Mouse (Mus musculus) granulocyte monocyte progenitor cell, adult 5-6 weeks (primary cell): ENCODE data around the gene Lmo7. TPM values are rescaled to one million over a fixed set of nuclear protein-coding genes. Genes with fewer than 3 reads are reported as not detected.

ENCODE experiments used
- ATAC-seq: replicated peaks from 2 replicates; pipeline ENCODE4 v1.8.0; 2016; ENCODE audit warnings: mild to moderate bottlenecking, moderate TSS enrichment, inconsistent platforms; ENCODE audit not compliant: poor library complexity, severe bottlenecking
- total RNA-seq, 2 experiments: library from RNA; stranded (forward) in 1 of 2; stranded (reverse) in 1 of 2; fragments of 200-712, 200-1000 nt in 1 of 2; fragments of >200 nt in 1 of 2; fragmentation: Nextera tagmentation in 1 of 2; gene quantifications; 2 replicates each; pipeline ENCODE4 v1.2.3; 2014 to 2017

The Lmo7 gene
- total RNA-seq, 2 experiments from 2014 or later = 0.57 TPM; not detected in 1

DNA sequence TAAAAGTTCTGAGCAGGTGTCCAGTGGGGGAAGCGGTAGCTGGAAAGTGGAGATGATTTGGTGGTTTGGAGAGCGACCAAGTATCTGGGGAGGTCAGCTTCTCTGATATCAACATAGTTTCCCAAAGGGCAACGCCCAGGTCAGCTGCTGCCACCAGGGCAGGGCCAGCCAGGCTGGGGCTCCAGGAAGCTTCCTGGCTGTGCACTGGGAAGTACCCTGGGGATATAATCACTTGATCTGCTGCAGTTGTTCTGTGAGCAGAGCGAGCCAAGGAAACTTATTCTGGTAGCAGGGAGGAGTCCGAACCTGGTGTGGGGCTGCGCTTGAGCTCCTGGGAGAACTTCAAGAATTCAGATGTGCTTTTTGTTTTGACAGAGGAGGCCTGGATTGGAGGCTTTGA lies 139.4 kb downstream of the Lmo7 start:
- no peak for ATAC-seq

DNA sequence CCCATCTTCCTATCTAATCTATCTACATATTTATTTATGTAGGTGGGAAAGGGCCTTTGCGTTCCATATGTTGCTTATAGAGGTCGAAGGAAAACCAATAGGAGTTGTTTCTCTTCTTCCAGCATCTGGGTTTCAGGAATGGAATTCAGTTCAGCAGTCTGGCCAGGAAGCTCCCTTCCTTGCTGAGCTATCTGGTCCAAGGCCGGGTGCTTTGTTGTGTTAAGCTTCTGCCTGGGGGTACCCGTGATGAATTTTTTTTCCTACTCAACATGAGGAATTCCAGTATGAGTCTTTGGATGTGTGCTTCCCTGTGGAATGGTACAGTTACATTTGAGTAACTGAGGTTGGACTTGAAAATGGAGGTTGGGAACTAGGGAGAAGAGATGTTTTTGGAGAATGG lies 139.9 kb downstream of the Lmo7 start:
- no peak for ATAC-seq

- ATAC-seq = no peak
Measured at GRCm38 (mm10) chr14:101870171-101870902, 140.6 kb downstream of the Lmo7 start.

GRCm38 (mm10) chr14:101872846-101873245 lies 143.1 kb downstream of the Lmo7 start:
- no peak for ATAC-seq

GRCm38 (mm10) chr14:101878346-101879049 lies 148.7 kb downstream of the Lmo7 start:
- ATAC-seq = no peak

- peak; percentile 30; the same call in 1 of the 2 replicates for ATAC-seq
Measured at GRCm38 (mm10) chr14:101879050-101879694, 149.4 kb downstream of the Lmo7 start.

GRCm38 (mm10) chr14:101882966-101883365 lies 153.2 kb downstream of the Lmo7 start:
- ATAC-seq = peak; percentile 90

DNA sequence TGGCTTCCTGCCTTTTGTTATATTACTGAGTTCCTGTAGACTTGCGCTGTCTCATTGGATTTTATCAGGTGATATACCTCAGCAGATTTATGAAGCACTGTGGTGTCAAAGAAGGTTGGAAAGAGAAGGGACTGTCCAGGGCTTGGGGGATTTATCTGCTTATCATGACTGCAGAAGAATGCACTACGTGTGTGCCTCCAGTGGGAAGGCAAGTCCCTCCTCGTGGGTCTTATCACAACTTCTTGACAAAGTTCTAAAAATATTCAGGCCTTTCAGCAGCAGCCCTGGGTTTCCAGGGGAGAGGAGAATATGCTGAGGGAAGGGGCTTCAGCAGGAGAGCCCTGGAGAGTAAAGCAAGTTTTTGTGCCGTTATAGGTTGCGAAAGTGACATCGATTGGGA lies 154.0 kb downstream of the Lmo7 start:
- ATAC-seq = no peak

DNA sequence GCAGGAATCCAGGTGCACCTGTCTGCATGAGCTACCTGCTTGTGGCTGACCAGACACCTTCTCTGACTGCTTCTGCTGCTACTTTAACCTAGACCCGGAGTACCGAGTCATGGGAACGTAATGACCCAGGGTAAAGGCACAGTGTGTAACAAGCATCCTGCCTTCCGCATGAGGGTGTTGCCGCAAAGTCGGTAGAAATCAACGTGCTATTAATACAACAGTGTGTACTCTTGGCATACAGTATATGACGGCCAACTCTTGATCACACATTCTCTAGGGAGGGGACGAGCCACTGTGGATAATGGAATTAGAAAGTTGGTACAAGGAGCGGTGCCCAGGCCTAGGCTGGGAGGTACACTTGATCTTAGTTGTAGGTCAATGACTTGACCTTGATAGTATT lies 156.6 kb downstream of the Lmo7 start:
- ATAC-seq = no peak

DNA sequence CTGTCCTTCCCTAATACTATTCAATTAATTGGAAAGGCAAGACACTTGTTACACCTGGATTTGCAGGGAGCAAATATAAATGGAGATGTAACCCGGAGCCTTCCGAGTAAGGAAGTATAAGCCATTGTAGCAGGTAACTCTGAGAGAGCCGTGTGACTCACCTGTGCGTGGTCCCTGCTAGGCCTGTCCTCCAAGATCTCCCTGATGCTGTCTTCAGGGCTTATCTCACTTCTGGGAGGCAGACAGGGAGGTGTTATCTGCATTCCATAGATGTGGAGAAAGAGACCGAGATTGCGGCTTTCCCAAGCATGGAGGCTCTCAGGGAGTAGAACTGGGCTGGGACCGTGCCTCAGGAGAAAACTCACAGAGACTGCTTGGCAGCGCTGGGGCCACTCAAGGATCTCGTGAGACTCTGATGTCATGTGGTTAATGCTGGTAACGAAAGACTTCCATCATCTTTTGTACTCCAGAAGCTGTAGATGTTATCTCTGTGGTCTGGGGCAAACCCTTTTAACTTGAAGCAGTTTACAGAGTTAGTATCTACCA lies 162.2 kb downstream of the Lmo7 start:
- no peak for ATAC-seq

- ATAC-seq = no peak
Measured at GRCm38 (mm10) chr14:101892496-101892895, 162.7 kb downstream of the Lmo7 start.

GRCm38 (mm10) chr14:101893215-101893614 lies 163.5 kb downstream of the Lmo7 start:
- ATAC-seq = no peak

DNA sequence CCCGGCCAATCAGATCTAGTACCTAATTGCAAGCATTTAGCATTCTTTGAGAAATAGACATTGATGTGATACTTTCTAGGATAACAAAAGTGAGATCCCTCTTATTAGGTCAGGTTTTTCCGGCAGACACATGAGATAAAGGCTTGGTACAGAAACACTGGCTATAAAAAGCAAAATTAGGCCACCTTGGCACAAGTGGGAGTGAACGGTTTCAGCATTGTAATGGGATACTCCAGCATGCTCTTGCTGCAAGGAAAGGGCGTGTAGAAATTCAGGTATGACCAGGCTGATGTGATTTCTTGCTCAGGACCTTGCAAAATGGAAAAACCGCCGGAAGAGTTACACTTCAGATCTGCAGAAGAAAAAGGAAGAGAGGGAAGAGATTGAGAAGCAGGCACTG lies 168.5 kb downstream of the Lmo7 start:
- no peak for ATAC-seq

DNA sequence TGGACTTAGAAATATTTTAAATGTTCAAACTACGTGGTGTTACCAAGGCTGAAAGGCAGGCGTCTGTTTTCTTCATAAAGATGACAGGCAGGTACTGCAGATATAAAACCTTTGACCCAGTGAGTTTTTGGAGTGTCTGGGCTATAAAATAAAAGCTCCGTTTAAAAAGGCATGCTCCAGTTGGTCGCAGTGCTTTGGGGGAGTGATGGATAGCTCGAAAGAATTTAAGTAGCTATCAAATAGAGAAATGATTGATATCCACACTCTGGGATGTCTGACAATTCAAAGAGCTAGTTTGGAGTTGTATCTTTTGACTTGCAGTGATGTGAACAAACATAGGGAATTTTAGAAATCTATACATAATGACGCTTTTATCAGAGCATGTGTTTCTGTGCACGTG lies 171.7 kb downstream of the Lmo7 start:
- ATAC-seq = no peak

GRCm38 (mm10) chr14:101901976-101902375 lies 172.2 kb downstream of the Lmo7 start:
- no peak for ATAC-seq

DNA sequence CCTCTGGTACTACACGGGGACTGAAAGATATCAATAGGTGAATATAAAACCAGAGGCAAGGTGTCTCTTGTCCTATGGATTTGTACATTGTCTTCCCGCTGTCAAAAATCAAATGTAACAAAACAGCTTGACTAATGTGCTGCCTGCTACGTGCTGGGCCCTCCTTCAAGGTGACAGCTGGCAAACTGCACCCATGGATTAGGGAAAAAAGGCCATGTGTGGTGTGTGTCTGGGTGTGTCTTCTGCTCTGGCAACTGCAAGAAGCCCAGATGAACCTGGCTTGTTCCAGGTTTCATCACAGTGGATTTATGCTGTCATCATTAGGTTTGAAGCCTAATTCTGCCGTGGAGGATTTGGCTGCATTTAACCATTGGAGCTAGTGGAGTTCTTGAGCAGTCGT lies 174.0 kb downstream of the Lmo7 start:
- no peak for ATAC-seq

DNA sequence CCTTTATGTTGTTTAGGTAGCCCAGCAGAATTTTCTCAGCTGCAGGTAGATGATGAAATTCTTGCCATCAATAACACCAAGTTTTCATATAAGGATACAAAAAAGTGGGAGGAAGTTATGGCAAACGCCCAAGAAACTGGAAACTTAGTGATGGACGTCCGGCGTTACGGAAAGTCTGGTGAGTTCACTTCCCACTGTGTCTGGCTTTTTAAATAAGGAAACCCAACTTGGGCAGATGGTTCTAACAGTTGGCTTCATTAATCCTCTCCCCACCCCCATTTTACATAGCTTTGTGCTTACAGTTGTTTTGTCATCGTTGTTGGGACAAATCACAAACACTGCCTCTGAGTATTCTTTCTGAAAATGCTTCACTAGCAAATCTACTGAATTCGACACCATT lies 182.2 kb downstream of the Lmo7 start:
- no peak for ATAC-seq

- ATAC-seq = no peak
Measured at GRCm38 (mm10) chr14:101912392-101912791, 182.6 kb downstream of the Lmo7 start.

- no peak for ATAC-seq
Measured at GRCm38 (mm10) chr14:101914321-101914720, 184.6 kb downstream of the Lmo7 start.

DNA sequence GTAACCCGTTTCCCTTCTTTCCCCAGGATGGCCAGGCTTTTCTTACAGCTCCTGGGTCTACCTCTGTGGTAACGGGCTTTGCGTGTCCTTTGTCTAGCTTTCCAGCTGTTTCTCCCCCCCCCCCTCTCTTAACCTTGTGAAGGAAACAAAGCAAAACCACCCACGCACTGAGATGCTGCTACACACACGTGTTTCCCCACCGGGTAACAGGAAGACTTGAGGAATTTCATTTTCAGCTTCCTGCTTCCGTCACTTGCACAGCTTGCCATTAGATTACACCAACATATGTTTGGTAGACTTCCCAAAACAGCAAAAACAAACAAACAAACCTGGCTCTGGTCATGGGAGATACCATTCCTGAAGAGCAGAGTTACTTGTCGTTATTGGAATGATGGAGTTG lies 186.1 kb downstream of the Lmo7 start:
- ATAC-seq = no peak

DNA sequence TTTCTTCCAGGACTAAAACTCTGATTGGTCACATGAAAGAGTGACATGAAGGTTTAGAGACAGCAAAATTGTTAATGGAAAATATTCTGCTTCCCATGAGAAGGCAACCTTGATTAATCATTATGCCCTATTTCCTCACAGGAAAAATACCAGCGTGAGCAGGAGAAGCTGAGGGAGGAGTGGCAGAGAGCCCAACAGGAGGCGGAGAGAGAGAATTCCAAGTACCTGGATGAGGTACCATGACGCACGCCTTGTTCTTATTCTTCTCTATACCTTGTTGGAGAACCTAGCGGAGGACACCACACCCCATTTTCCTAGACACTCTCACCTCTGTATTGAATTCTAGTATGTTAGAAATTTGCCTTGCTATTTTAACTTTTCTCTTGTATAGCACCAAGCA lies 188.7 kb downstream of the Lmo7 start:
- no peak for ATAC-seq
